Mouse (Mus musculus): ENCODE measurements around the gene Pak7. TPM values are rescaled to one million over a fixed set of nuclear protein-coding genes. Genes with fewer than 3 reads are reported as not detected.

Pak7 gene
- polyA plus RNA-seq (2014; fragmentation: Nextera tagmentation; extraction: Ambion mirVana) = 17.2 and 18.2 TPM in 2 replicates

- peak; percentile 99 for ATAC-seq (ENCODE audit: low FRiP score)
- peak; percentile 87 for DNase-seq (ENCODE audit: low spot score)
- WGBS = under 1% methylated on average over 38 of the region's 39 CpGs
- Histone ChIP-seq H3K4me2 (replicated peaks; ENCODE audit: low read depth, low read length) (peak within 1 kb of the TSS; percentile 47), H3K4me1 (replicated peaks; ENCODE audit: control insufficient read depth, insufficient read depth, low read length) (no peaks in the 10 kb centered on the region), H3K27ac (ENCODE audit: low read depth, low read length) (peak within 1 kb of the TSS; percentile 71), H3K27me3 (ENCODE audit: control insufficient read depth, insufficient read depth, low read length) (no peaks in the 10 kb centered on the region), H3K4me3 (ENCODE audit: low read depth, low read length) (peak within 1 kb of the TSS; percentile 53), H3K9ac (ENCODE audit: low read depth, low read length) (peak within 1 kb of the TSS; percentile 49), H3K36me3 (ENCODE audit: control insufficient read depth, insufficient read depth, low read length) (no peaks in the 10 kb centered on the region), H3K9me3 (ENCODE audit: control insufficient read depth, low read length) (no peaks in the 10 kb centered on the region)
Observed at GRCm38 (mm10) chr2:136387181-136388131, at the start of gene Pak7. TSS of gene Pak7 (minus strand) at chr2:136387967.

GRCm38 (mm10) chr2:136425561-136425960, 37.8 kb upstream of the Pak7 start:
- no peaks in the 10 kb centered on the region for H3K36me3 ChIP-seq (ENCODE audit: control insufficient read depth, insufficient read depth, low read length)
- ATAC-seq (ENCODE audit: low FRiP score) (no peak), DNase-seq (ENCODE audit: low spot score) (no peak)
- H3K4me3 ChIP-seq (ENCODE audit: low read depth, low read length) = no peak overlapping the region
- no peaks in the 10 kb centered on the region for H3K4me1 ChIP-seq (replicated peaks; ENCODE audit: control insufficient read depth, insufficient read depth, low read length)
- no peak overlapping the region for H3K27ac ChIP-seq (ENCODE audit: low read depth, low read length)
- no peak overlapping the region for H3K9ac ChIP-seq (ENCODE audit: low read depth, low read length)
- no peaks in the 10 kb centered on the region for H3K27me3 ChIP-seq (ENCODE audit: control insufficient read depth, insufficient read depth, low read length)
- no peak overlapping the region for H3K4me2 ChIP-seq (replicated peaks; ENCODE audit: low read depth, low read length)
- WGBS = 86% methylated on average over 6 of the region's 6 CpGs
- H3K9me3 ChIP-seq (ENCODE audit: control insufficient read depth, low read length) = no peaks in the 10 kb centered on the region

GRCm38 (mm10) chr2:136419543-136419942, 31.8 kb upstream of the Pak7 start:
- no peaks in the 10 kb centered on the region for H3K4me1 ChIP-seq (replicated peaks; ENCODE audit: control insufficient read depth, insufficient read depth, low read length)
- no peak overlapping the region for H3K27ac ChIP-seq (ENCODE audit: low read depth, low read length)
- ATAC-seq (ENCODE audit: low FRiP score) = no peak
- H3K27me3 ChIP-seq (ENCODE audit: control insufficient read depth, insufficient read depth, low read length) = no peaks in the 10 kb centered on the region
- no peak overlapping the region for H3K4me3 ChIP-seq (ENCODE audit: low read depth, low read length)
- H3K4me2 ChIP-seq (replicated peaks; ENCODE audit: low read depth, low read length) = no peak overlapping the region
- H3K9me3 ChIP-seq (ENCODE audit: control insufficient read depth, low read length) = no peaks in the 10 kb centered on the region
- no peak overlapping the region for H3K9ac ChIP-seq (ENCODE audit: low read depth, low read length)
- WGBS = 94% methylated on average over 1 of the region's 1 CpGs
- no peaks in the 10 kb centered on the region for H3K36me3 ChIP-seq (ENCODE audit: control insufficient read depth, insufficient read depth, low read length)
- no peak for DNase-seq (ENCODE audit: low spot score)

GRCm38 (mm10) chr2:136416381-136416780, 28.6 kb upstream of the Pak7 start:
- Histone ChIP-seq H3K36me3 (ENCODE audit: control insufficient read depth, insufficient read depth, low read length) (no peaks in the 10 kb centered on the region), H3K4me2 (replicated peaks; ENCODE audit: low read depth, low read length) (no peak overlapping the region), H3K9ac (ENCODE audit: low read depth, low read length) (no peak overlapping the region), H3K4me1 (replicated peaks; ENCODE audit: control insufficient read depth, insufficient read depth, low read length) (no peaks in the 10 kb centered on the region), H3K9me3 (ENCODE audit: control insufficient read depth, low read length) (no peaks in the 10 kb centered on the region), H3K4me3 (ENCODE audit: low read depth, low read length) (no peak overlapping the region), H3K27me3 (ENCODE audit: control insufficient read depth, insufficient read depth, low read length) (no peaks in the 10 kb centered on the region), H3K27ac (ENCODE audit: low read depth, low read length) (no peak overlapping the region)
- DNase-seq (ENCODE audit: low spot score) = no peak
- ATAC-seq (ENCODE audit: low FRiP score) = no peak

- Histone ChIP-seq H3K9ac (ENCODE audit: low read depth, low read length) (no peak overlapping the region), H3K4me1 (replicated peaks; ENCODE audit: control insufficient read depth, insufficient read depth, low read length) (no peaks in the 10 kb centered on the region), H3K27ac (ENCODE audit: low read depth, low read length) (no peak overlapping the region), H3K4me2 (replicated peaks; ENCODE audit: low read depth, low read length) (no peak overlapping the region), H3K4me3 (ENCODE audit: low read depth, low read length) (no peak overlapping the region), H3K9me3 (ENCODE audit: control insufficient read depth, low read length) (no peaks in the 10 kb centered on the region), H3K36me3 (ENCODE audit: control insufficient read depth, insufficient read depth, low read length) (no peaks in the 10 kb centered on the region), H3K27me3 (ENCODE audit: control insufficient read depth, insufficient read depth, low read length) (no peaks in the 10 kb centered on the region)
- 84% methylated on average over 4 of the region's 4 CpGs for WGBS
- no peak for DNase-seq (ENCODE audit: low spot score)
- ATAC-seq (ENCODE audit: low FRiP score) = no peak
Observed at GRCm38 (mm10) chr2:136402587-136402986, 14.8 kb upstream of the Pak7 start.

- H3K4me1 ChIP-seq (replicated peaks; ENCODE audit: control insufficient read depth, insufficient read depth, low read length) = no peaks in the 10 kb centered on the region
- ATAC-seq (ENCODE audit: low FRiP score) = no peak
- no peaks in the 10 kb centered on the region for H3K9me3 ChIP-seq (ENCODE audit: control insufficient read depth, low read length)
- no peak for DNase-seq (ENCODE audit: low spot score)
- no peaks in the 10 kb centered on the region for H3K36me3 ChIP-seq (ENCODE audit: control insufficient read depth, insufficient read depth, low read length)
- H3K27me3 ChIP-seq (ENCODE audit: control insufficient read depth, insufficient read depth, low read length) = no peaks in the 10 kb centered on the region
- H3K9ac ChIP-seq (ENCODE audit: low read depth, low read length) = no peak overlapping the region
- H3K27ac ChIP-seq (ENCODE audit: low read depth, low read length) = no peak overlapping the region
- no peak overlapping the region for H3K4me2 ChIP-seq (replicated peaks; ENCODE audit: low read depth, low read length)
- 52% methylated on average over 3 of the region's 3 CpGs for WGBS
- H3K4me3 ChIP-seq (ENCODE audit: low read depth, low read length) = no peak overlapping the region
Observed at GRCm38 (mm10) chr2:136375318-136375717, 12.4 kb downstream of the Pak7 start.

- DNase-seq (ENCODE audit: low spot score) = no peak
- Histone ChIP-seq H3K27ac (ENCODE audit: low read depth, low read length) (no peak overlapping the region), H3K4me1 (replicated peaks; ENCODE audit: control insufficient read depth, insufficient read depth, low read length) (no peaks in the 10 kb centered on the region), H3K36me3 (ENCODE audit: control insufficient read depth, insufficient read depth, low read length) (no peaks in the 10 kb centered on the region), H3K4me2 (replicated peaks; ENCODE audit: low read depth, low read length) (no peak overlapping the region), H3K27me3 (ENCODE audit: control insufficient read depth, insufficient read depth, low read length) (no peaks in the 10 kb centered on the region), H3K9me3 (ENCODE audit: control insufficient read depth, low read length) (no peaks in the 10 kb centered on the region), H3K9ac (ENCODE audit: low read depth, low read length) (no peak overlapping the region), H3K4me3 (ENCODE audit: low read depth, low read length) (no peak overlapping the region)
- WGBS = 86% methylated on average over 1 of the region's 1 CpGs
- no peak for ATAC-seq (ENCODE audit: low FRiP score)
Observed at GRCm38 (mm10) chr2:136372361-136372760, 15.4 kb downstream of the Pak7 start.

GRCm38 (mm10) chr2:136351393-136352096, 36.2 kb downstream of the Pak7 start:
- H3K4me2 ChIP-seq (replicated peaks; ENCODE audit: low read depth, low read length) = no peak overlapping the region
- no peaks in the 10 kb centered on the region for H3K4me1 ChIP-seq (replicated peaks; ENCODE audit: control insufficient read depth, insufficient read depth, low read length)
- DNase-seq (ENCODE audit: low spot score) = peak; percentile 3
- no peak overlapping the region for H3K9ac ChIP-seq (ENCODE audit: low read depth, low read length)
- no peak for ATAC-seq (ENCODE audit: low FRiP score)
- H3K27ac ChIP-seq (ENCODE audit: low read depth, low read length) = no peak overlapping the region
- H3K4me3 ChIP-seq (ENCODE audit: low read depth, low read length) = no peak overlapping the region
- H3K9me3 ChIP-seq (ENCODE audit: control insufficient read depth, low read length) = no peaks in the 10 kb centered on the region
- 80% methylated on average over 2 of the region's 2 CpGs for WGBS
- no peaks in the 10 kb centered on the region for H3K27me3 ChIP-seq (ENCODE audit: control insufficient read depth, insufficient read depth, low read length)
- H3K36me3 ChIP-seq (ENCODE audit: control insufficient read depth, insufficient read depth, low read length) = no peaks in the 10 kb centered on the region

Measured in hindbrain, embryonic 11.5 days (tissue).